Mouse (Mus musculus): Measurements from ENCODE around the gene Tas2r105. TPM values are rescaled to one million over a fixed set of nuclear protein-coding genes. Genes with fewer than 3 reads are reported as not detected.

Gene Tas2r105
- polyA plus RNA-seq (2015; fragmentation: Nextera tagmentation; extraction: Ambion mirVana) = not detected in 2 replicates

GRCm38 (mm10) chr6:131687395-131687794 lies at the start of gene Tas2r105:
TSS of gene Tas2r105 (minus strand) at chr6:131687495.
- H3K9me3 ChIP-seq = no peaks in the 10 kb centered on the region
- 77% methylated on average over 1 of the region's 1 CpGs for WGBS
- no peak for ATAC-seq (ENCODE audit: insufficient number of reproducible peaks, low FRiP score, low TSS enrichment, low read depth)
- no peak within 1 kb of the TSS for H3K4me3 ChIP-seq
- no peak within 1 kb of the TSS for H3K27ac ChIP-seq
- no peak within 1 kb of the TSS for H3K4me2 ChIP-seq
- no peaks in the 10 kb centered on the region for H3K36me3 ChIP-seq
- no peaks in the 10 kb centered on the region for H3K4me1 ChIP-seq
- H3K9ac ChIP-seq = no peak within 1 kb of the TSS
- H3K27me3 ChIP-seq = no peaks in the 10 kb centered on the region

- no peak overlapping the region for H3K4me3 ChIP-seq
- no peak for ATAC-seq (ENCODE audit: insufficient number of reproducible peaks, low FRiP score, low TSS enrichment, low read depth)
- no peak overlapping the region for H3K9ac ChIP-seq
- 46% methylated on average over 7 of the region's 7 CpGs for WGBS
- H3K27me3 ChIP-seq = no peaks in the 10 kb centered on the region
- no peaks in the 10 kb centered on the region for H3K9me3 ChIP-seq
- no peak overlapping the region for H3K4me2 ChIP-seq
- H3K36me3 ChIP-seq = no peaks in the 10 kb centered on the region
- no peak overlapping the region for H3K27ac ChIP-seq
- H3K4me1 ChIP-seq = no peaks in the 10 kb centered on the region
Observed at GRCm38 (mm10) chr6:131712803-131713202, 25.5 kb upstream of the Tas2r105 start.

- Histone ChIP-seq H3K27me3 (no peaks in the 10 kb centered on the region), H3K4me3 (no peak within 1 kb of the TSS), H3K4me2 (no peak within 1 kb of the TSS), H3K9me3 (no peaks in the 10 kb centered on the region), H3K36me3 (no peaks in the 10 kb centered on the region), H3K4me1 (no peaks in the 10 kb centered on the region), H3K9ac (no peak within 1 kb of the TSS), H3K27ac (no peak within 1 kb of the TSS)
- ATAC-seq (ENCODE audit: insufficient number of reproducible peaks, low FRiP score, low TSS enrichment, low read depth) = no peak
Observed at GRCm38 (mm10) chr6:131689963-131690362, 2.7 kb upstream of the Tas2r105 start, which contains the start of gene Tas2r114. TSS of gene Tas2r114 (minus strand) at chr6:131690063.

- H3K4me1 ChIP-seq = no peaks in the 10 kb centered on the region
- H3K9ac ChIP-seq = no peak within 1 kb of the TSS
- H3K4me2 ChIP-seq = no peak within 1 kb of the TSS
- H3K9me3 ChIP-seq = no peaks in the 10 kb centered on the region
- no peak within 1 kb of the TSS for H3K27ac ChIP-seq
- no peaks in the 10 kb centered on the region for H3K27me3 ChIP-seq
- H3K36me3 ChIP-seq = no peaks in the 10 kb centered on the region
- no peak within 1 kb of the TSS for H3K4me3 ChIP-seq
- WGBS = 70% methylated on average over 1 of the region's 1 CpGs
- ATAC-seq (ENCODE audit: insufficient number of reproducible peaks, low FRiP score, low TSS enrichment, low read depth) = no peak
Observed at GRCm38 (mm10) chr6:131685644-131686043, 1.7 kb downstream of the Tas2r105 start, which contains the start of gene Tas2r104. TSS of gene Tas2r104 (minus strand) at chr6:131685744.

GRCm38 (mm10) chr6:131678786-131679185 lies 8.5 kb downstream of the Tas2r105 start, which contains the start of gene Tas2r106:
TSS of gene Tas2r106 (minus strand) at chr6:131678886.
- no peaks in the 10 kb centered on the region for H3K36me3 ChIP-seq
- no peak for ATAC-seq (ENCODE audit: insufficient number of reproducible peaks, low FRiP score, low TSS enrichment, low read depth)
- WGBS = 71% methylated on average over 3 of the region's 3 CpGs

GRCm38 (mm10) chr6:131660049-131660448 lies 27.2 kb downstream of the Tas2r105 start, which contains the start of gene Tas2r107:
TSS of gene Tas2r107 (minus strand) at chr6:131660149.
- Histone ChIP-seq H3K4me1 (no peaks in the 10 kb centered on the region), H3K4me3 (no peak within 1 kb of the TSS), H3K9me3 (no peaks in the 10 kb centered on the region), H3K27ac (no peak within 1 kb of the TSS), H3K27me3 (no peaks in the 10 kb centered on the region), H3K36me3 (no peaks in the 10 kb centered on the region), H3K4me2 (no peak within 1 kb of the TSS), H3K9ac (no peak within 1 kb of the TSS)
- no peak for ATAC-seq (ENCODE audit: insufficient number of reproducible peaks, low FRiP score, low TSS enrichment, low read depth)

More at GRCm38 (mm10) chr6:131678786-131679185, 8.5 kb downstream of the Tas2r105 start, which contains the start of gene Tas2r106:
- no peak within 1 kb of the TSS for H3K27ac ChIP-seq
- H3K4me1 ChIP-seq = no peaks in the 10 kb centered on the region
- H3K9ac ChIP-seq = no peak within 1 kb of the TSS
- peaks cover 6% of the 10 kb centered on the region; the same call in 1 of the 2 replicates for H3K9me3 ChIP-seq
- no peaks in the 10 kb centered on the region for H3K27me3 ChIP-seq
- H3K4me3 ChIP-seq = no peak within 1 kb of the TSS
- no peak within 1 kb of the TSS for H3K4me2 ChIP-seq

Other genes with a start within 250 kb of the Tas2r105 start
- gene 5430401F13Rik, start 201.1 kb downstream of the Tas2r105 start, polyA plus RNA-seq (2015; fragmentation: Nextera tagmentation; extraction: Ambion mirVana) = not detected in 2 replicates
- gene Gm6619, start 201.1 kb downstream of the Tas2r105 start, polyA plus RNA-seq (2015; fragmentation: Nextera tagmentation; extraction: Ambion mirVana) = not detected in 2 replicates
- gene Tas2r130, start 56.6 kb downstream of the Tas2r105 start, polyA plus RNA-seq (2015; fragmentation: Nextera tagmentation; extraction: Ambion mirVana) = not detected in 2 replicates
- not detected in 2 replicates for gene Tas2r107, start 27.3 kb downstream of the Tas2r105 start, polyA plus RNA-seq (2015; fragmentation: Nextera tagmentation; extraction: Ambion mirVana)
- not detected in 2 replicates for gene Tas2r106, start 8.6 kb downstream of the Tas2r105 start, polyA plus RNA-seq (2015; fragmentation: Nextera tagmentation; extraction: Ambion mirVana)
- gene Tas2r104, start 1.8 kb downstream of the Tas2r105 start, polyA plus RNA-seq (2015; fragmentation: Nextera tagmentation; extraction: Ambion mirVana) = not detected in 2 replicates
- not detected in 2 replicates for gene Tas2r114, start 2.6 kb upstream of the Tas2r105 start, polyA plus RNA-seq (2015; fragmentation: Nextera tagmentation; extraction: Ambion mirVana)

Data from limb, embryonic 15.5 days (tissue).